Mouse (Mus musculus): ENCODE results near the gene Cd300e. TPM values are rescaled to one million over a fixed set of nuclear protein-coding genes. Genes with fewer than 3 reads are reported as not detected.
A peak's percentile ranks its signal among the peaks of the same experiment; 100 is the strongest.

The Cd300e gene
- polyA plus RNA-seq, 1 experiment, result 0.11 TPM

GRCm38 (mm10) chr11:115102116-115102515, 40.1 kb upstream of the Cd300e start:
- WGBS, result 93% methylated on average over 9 of the region's 9 CpGs
- no peak overlapping the region for H3K4me3 ChIP-seq (replicated peaks; ENCODE audit: insufficient read depth, low read depth, low read length)
- no peaks in the 10 kb centered on the region for H3K27me3 ChIP-seq (ENCODE audit: control insufficient read depth, insufficient read depth, low read length)
- TF ChIP-seq POLR2A (IDR thresholded peaks at IDR 0.05; ENCODE audit: borderline replicate concordance, insufficient read depth, low read length) (no peak), CTCF (IDR thresholded peaks at IDR 0.05; ENCODE audit: borderline replicate concordance, insufficient read depth, low read depth, low read length) (no peak)
- no peak overlapping the region for H3K27ac ChIP-seq (ENCODE audit: insufficient read depth, low read length)
- DNase-seq, result no peak
- H3K4me1 ChIP-seq (ENCODE audit: control insufficient read depth, insufficient read depth, low read length), result peaks cover 15% of the 10 kb centered on the region

GRCm38 (mm10) chr11:115101615-115102051, 39.7 kb upstream of the Cd300e start:
- Histone ChIP-seq H3K4me1 (ENCODE audit: control insufficient read depth, insufficient read depth, low read length) (peaks cover 11% of the 10 kb centered on the region), H3K27me3 (ENCODE audit: control insufficient read depth, insufficient read depth, low read length) (no peaks in the 10 kb centered on the region), H3K4me3 (replicated peaks; ENCODE audit: insufficient read depth, low read depth, low read length) (no peak overlapping the region), H3K27ac (ENCODE audit: insufficient read depth, low read length) (no peak overlapping the region)
- DNase-seq, result no peak
- TF ChIP-seq CTCF (IDR thresholded peaks at IDR 0.05; ENCODE audit: borderline replicate concordance, insufficient read depth, low read depth, low read length), result no peak
- TF ChIP-seq POLR2A (IDR thresholded peaks at IDR 0.05; ENCODE audit: borderline replicate concordance, insufficient read depth, low read length), result no peak
- WGBS, result 76% methylated on average over 6 of the region's 6 CpGs

DNA sequence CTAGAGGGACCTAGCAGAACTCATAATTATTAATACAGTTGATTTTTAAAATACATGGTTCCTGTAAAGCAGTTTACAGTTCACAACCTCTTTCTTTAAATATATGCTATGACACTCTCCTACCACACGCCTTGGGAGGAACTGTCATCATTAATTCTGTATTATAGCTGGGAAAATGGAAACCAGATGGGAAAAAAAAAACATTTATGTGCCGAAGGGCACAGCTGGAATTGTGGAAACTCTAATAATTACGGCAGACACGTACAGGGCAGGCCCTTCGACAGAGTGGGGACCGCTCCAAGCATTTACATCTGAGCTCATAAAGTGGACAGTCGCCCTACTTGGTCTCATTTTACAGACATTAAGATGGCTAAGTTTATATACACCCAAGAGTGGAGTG, 38.8 kb upstream of the Cd300e start:
- 94% methylated on average over 7 of the region's 7 CpGs for WGBS
- H3K4me1 ChIP-seq (ENCODE audit: control insufficient read depth, insufficient read depth, low read length), result peaks cover 11% of the 10 kb centered on the region
- DNase-seq, result no peak
- TF ChIP-seq POLR2A (IDR thresholded peaks at IDR 0.05; ENCODE audit: borderline replicate concordance, insufficient read depth, low read length) (no peak), CTCF (IDR thresholded peaks at IDR 0.05; ENCODE audit: borderline replicate concordance, insufficient read depth, low read depth, low read length) (no peak)
- H3K27ac ChIP-seq (ENCODE audit: insufficient read depth, low read length), result no peak overlapping the region
- H3K27me3 ChIP-seq (ENCODE audit: control insufficient read depth, insufficient read depth, low read length), result no peaks in the 10 kb centered on the region
- no peak overlapping the region for H3K4me3 ChIP-seq (replicated peaks; ENCODE audit: insufficient read depth, low read depth, low read length)

- Histone ChIP-seq H3K27me3 (ENCODE audit: control insufficient read depth, insufficient read depth, low read length) (no peaks in the 10 kb centered on the region), H3K4me3 (replicated peaks; ENCODE audit: insufficient read depth, low read depth, low read length) (no peak overlapping the region), H3K27ac (ENCODE audit: insufficient read depth, low read length) (no peak overlapping the region), H3K4me1 (ENCODE audit: control insufficient read depth, insufficient read depth, low read length) (peaks cover 11% of the 10 kb centered on the region)
- DNase-seq, result no peak
- TF ChIP-seq CTCF (IDR thresholded peaks at IDR 0.05; ENCODE audit: borderline replicate concordance, insufficient read depth, low read depth, low read length) (no peak), POLR2A (IDR thresholded peaks at IDR 0.05; ENCODE audit: borderline replicate concordance, insufficient read depth, low read length) (no peak)
- 82% methylated on average over 5 of the region's 5 CpGs for WGBS
Observed at GRCm38 (mm10) chr11:115100032-115100621, 38.1 kb upstream of the Cd300e start.

DNA sequence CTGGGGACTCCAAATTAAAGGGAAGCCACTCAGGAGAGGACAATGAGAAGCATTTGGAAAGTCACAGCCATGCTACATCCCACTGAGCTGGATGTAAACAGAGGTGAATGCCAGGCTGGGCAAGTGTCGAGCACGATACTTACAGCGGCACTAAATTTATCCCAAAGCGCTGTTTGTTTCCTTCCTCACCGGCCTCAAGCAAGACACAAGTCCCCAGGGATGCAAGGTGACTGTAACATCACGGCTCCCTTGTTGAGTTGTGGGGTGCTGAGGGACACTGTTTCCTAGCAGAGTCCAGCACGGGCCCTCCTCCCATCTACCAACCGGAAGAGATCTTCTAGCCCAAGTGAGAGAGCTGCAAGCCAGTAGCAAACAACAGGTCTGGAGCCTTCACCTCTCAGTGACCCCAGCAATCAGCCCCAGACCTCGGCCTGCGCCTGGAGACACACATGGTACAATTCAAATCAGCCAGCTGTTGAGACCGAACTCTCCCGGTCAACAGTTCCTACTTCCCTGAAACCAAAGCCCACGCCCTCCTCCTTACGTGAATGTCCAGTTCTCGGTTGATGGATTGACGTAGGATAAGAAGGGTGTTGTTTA, 37.4 kb upstream of the Cd300e start:
- no peaks in the 10 kb centered on the region for H3K27me3 ChIP-seq (ENCODE audit: control insufficient read depth, insufficient read depth, low read length)
- TF ChIP-seq POLR2A (IDR thresholded peaks at IDR 0.05; ENCODE audit: borderline replicate concordance, insufficient read depth, low read length), result no peak
- TF ChIP-seq CTCF (IDR thresholded peaks at IDR 0.05; ENCODE audit: borderline replicate concordance, insufficient read depth, low read depth, low read length), result no peak
- WGBS, result 74% methylated on average over 16 of the region's 16 CpGs
- peaks cover 11% of the 10 kb centered on the region for H3K4me1 ChIP-seq (ENCODE audit: control insufficient read depth, insufficient read depth, low read length)
- peak overlapping the region; percentile 91; the same call in 1 of the 2 replicates for H3K27ac ChIP-seq (ENCODE audit: insufficient read depth, low read length)
- no peak overlapping the region for H3K4me3 ChIP-seq (replicated peaks; ENCODE audit: insufficient read depth, low read depth, low read length)
- no peak for DNase-seq

DNA sequence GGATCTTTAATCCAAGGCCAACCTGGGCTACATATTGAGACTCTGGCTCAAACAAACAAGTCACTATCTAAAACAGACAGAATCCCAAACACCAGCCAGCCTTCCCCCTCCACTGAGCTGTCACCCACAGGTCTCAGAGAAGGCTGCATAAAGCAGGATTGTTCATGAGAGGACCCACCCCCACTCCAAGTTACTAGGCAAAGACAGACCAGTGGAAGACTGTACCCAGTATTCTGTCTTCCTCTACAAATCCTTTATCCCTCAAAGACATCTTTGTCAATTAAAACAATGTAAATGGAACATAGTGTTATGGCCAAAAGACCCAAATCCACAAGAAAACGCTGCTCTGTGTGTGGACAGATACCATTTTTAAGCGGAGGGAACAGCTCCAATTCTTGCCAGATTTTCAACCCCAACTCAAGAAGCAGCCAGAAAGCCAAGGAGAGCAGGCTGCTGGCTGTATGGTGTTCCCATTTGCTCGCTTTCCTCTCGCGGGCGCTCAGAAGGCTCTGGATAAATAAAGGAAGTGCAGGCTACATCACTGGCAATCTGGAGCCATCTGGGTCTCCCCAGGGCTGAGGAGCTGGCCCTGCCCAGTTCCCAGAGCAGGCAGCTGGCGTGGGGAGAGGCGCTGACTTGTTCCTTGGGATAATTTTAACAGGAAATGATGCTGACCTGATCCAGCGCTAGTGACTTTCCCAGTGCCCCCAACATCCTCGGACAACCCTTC, 36.4 kb upstream of the Cd300e start:
- H3K27ac ChIP-seq (ENCODE audit: insufficient read depth, low read length), result peak overlapping the region; percentile 91
- peak; percentile 66 to 74 for DNase-seq
- TF ChIP-seq CTCF (IDR thresholded peaks at IDR 0.05; ENCODE audit: borderline replicate concordance, insufficient read depth, low read depth, low read length) (no peak), POLR2A (IDR thresholded peaks at IDR 0.05; ENCODE audit: borderline replicate concordance, insufficient read depth, low read length) (no peak)
- peaks cover 11% of the 10 kb centered on the region for H3K4me1 ChIP-seq (ENCODE audit: control insufficient read depth, insufficient read depth, low read length)
- no peak overlapping the region for H3K4me3 ChIP-seq (replicated peaks; ENCODE audit: insufficient read depth, low read depth, low read length)
- no peaks in the 10 kb centered on the region for H3K27me3 ChIP-seq (ENCODE audit: control insufficient read depth, insufficient read depth, low read length)
- WGBS, result 14% methylated on average over 10 of the region's 10 CpGs

- 5% methylated on average over 4 of the region's 4 CpGs for WGBS
- H3K27me3 ChIP-seq (ENCODE audit: control insufficient read depth, insufficient read depth, low read length), result no peaks in the 10 kb centered on the region
- peak overlapping the region; percentile 85 for H3K27ac ChIP-seq (ENCODE audit: insufficient read depth, low read length)
- DNase-seq, result no peak
- H3K4me3 ChIP-seq (replicated peaks; ENCODE audit: insufficient read depth, low read depth, low read length), result peak overlapping the region; percentile 71
- H3K4me1 ChIP-seq (ENCODE audit: control insufficient read depth, insufficient read depth, low read length), result peaks cover 2% of the 10 kb centered on the region; the same call in 1 of the 2 replicates
- TF ChIP-seq CTCF (IDR thresholded peaks at IDR 0.05; ENCODE audit: borderline replicate concordance, insufficient read depth, low read depth, low read length), result no peak
- no peak for TF ChIP-seq POLR2A (IDR thresholded peaks at IDR 0.05; ENCODE audit: borderline replicate concordance, insufficient read depth, low read length)
Observed at GRCm38 (mm10) chr11:115092140-115092539, 30.2 kb upstream of the Cd300e start.

Measured in cerebellum, adult 2 months (tissue).